Mouse (Mus musculus) ES-E14 (cell line): ENCODE results near the gene Ccr4. TPM values are rescaled to one million over a fixed set of nuclear protein-coding genes. Genes with fewer than 3 reads are reported as not detected.
A peak's percentile ranks its signal among the peaks of the same experiment; 100 is the strongest.

Source experiments
- DNase-seq: peaks from one replicate; pipeline ENCODE4 v3.0.0-alpha.2; 2013; ENCODE audit warnings: low read depth, low spot score
- H3K27ac ChIP-seq: 2 replicates; pipeline ENCODE4 v1.5.1; 2012; ENCODE audit warnings: low read depth, mild to moderate bottlenecking, low read length, moderate library complexity, mixed read lengths; ENCODE audit not compliant: poor library complexity, insufficient read depth, severe bottlenecking
- H3K36me3 ChIP-seq: 2 replicates; pipeline ENCODE4 v1.6.1; 2012; ENCODE audit warnings: mild to moderate bottlenecking, low read length, moderate library complexity, mixed read lengths; ENCODE audit not compliant: control insufficient read depth, poor library complexity, insufficient read depth, severe bottlenecking
- H3K4me1 ChIP-seq, 2 experiments: fragments of 150-350 bp in 1 of 2; sonication (generic) in 1 of 2; 2 replicates each; pipeline ENCODE4 v1.6.1; 2012; ENCODE audit warnings: low read length in 2 of 2, mild to moderate bottlenecking in 1 of 2, mixed read lengths in 1 of 2; ENCODE audit not compliant: control insufficient read depth in 2 of 2, insufficient read depth in 2 of 2, poor library complexity in 1 of 2
- H3K4me3 ChIP-seq, 2 experiments: fragments of 150-350 bp in 1 of 2; sonication (generic) in 1 of 2; 2 replicates each; pipeline ENCODE4 v1.5.1; 2012; ENCODE audit warnings: low read length in 2 of 2, low read depth in 1 of 2, mild to moderate bottlenecking in 1 of 2, mixed read lengths in 1 of 2; ENCODE audit not compliant: insufficient read depth in 1 of 2, poor library complexity in 1 of 2, severe bottlenecking in 1 of 2
- H3K9ac ChIP-seq: 2 replicates; pipeline ENCODE4 v1.6.1; 2012; ENCODE audit warnings: low read depth, mild to moderate bottlenecking, low read length, mixed read lengths; ENCODE audit not compliant: poor library complexity, insufficient read depth, severe bottlenecking
- H3K9me3 ChIP-seq: fragments of 150-350 bp; sonication (generic); 2 replicates; pipeline ENCODE4 v1.6.1; 2012; ENCODE audit warnings: low read depth, mild to moderate bottlenecking, low read length; ENCODE audit not compliant: control insufficient read depth, insufficient read depth
- CHD2 ChIP-seq: IDR thresholded peaks from 2 replicates; pipeline ENCODE4 v1.6.1; 2014; ENCODE audit warnings: mild to moderate bottlenecking, low read depth, low read length, inconsistent platforms
- HCFC1 ChIP-seq: IDR thresholded peaks from 2 replicates; pipeline ENCODE4 v1.6.1; 2012; ENCODE audit warnings: low read length, inconsistent platforms, borderline replicate concordance; ENCODE audit not compliant: insufficient read depth
- MAFK ChIP-seq: IDR thresholded peaks from 2 replicates; pipeline ENCODE4 v1.6.1; 2014; ENCODE audit warnings: mild to moderate bottlenecking, low read depth, low read length, inconsistent platforms; ENCODE audit not compliant: insufficient read depth
- ZC3H11A ChIP-seq: IDR thresholded peaks from 2 replicates; pipeline ENCODE4 v1.6.1; 2012; ENCODE audit warnings: low read depth, mild to moderate bottlenecking, inconsistent platforms, low read length, borderline replicate concordance
- ZNF384 ChIP-seq: IDR thresholded peaks from 2 replicates; pipeline ENCODE4 v1.6.1; 2012; ENCODE audit warnings: low read depth, low read length, inconsistent platforms
- in situ Hi-C, 2 experiments: fragments of 600-800 bp; cut with MboI; formaldehyde crosslinking; loops; one replicate each; pipeline ENCODE4 v1.15.1; 2025; ENCODE audit warnings: low sequenced_read_pairs in 2 of 2, inconsistent platforms in 1 of 2; ENCODE audit not compliant: unreplicated experiment in 2 of 2
- total RNA-seq: library from RNA; depleted of rRNA; stranded (reverse); fragments of 300-350 nt; gene quantifications from 2 replicates; pipeline ENCODE4 v1.2.3, GENCODE M21; 2012

Gene Ccr4
- total RNA-seq, 1 experiment: 1.4 TPM

DNA sequence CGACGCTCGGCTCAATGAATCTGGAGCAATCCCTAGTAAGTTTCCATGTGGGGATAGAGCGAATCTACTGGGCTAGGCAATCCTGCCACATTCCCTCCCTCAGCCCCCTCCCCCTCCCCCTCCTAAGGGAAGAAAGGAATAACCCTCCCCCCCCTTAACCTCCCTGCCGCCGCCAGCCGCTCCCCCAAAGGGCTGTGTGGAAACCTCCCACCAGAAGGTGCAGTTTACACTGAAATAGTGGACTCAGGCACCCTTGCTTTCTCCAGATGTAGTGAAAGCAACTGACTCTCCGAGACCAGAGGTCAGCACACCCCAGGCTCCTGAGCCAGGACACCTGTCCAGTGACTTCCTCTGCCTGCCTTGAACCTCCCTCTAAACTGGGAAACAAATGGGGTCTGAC is 21.9 kb upstream of the Ccr4 start:
- Histone ChIP-seq H3K27ac (peak overlapping the region; percentile 94), H3K4me3 (peak overlapping the region; percentile 55 to 64), H3K9me3 (no peaks in the 10 kb centered on the region), H3K4me1 (peaks cover 5 to 31% of the 10 kb centered on the region in 2 experiments), H3K36me3 (peaks cover 29% of the 10 kb centered on the region), H3K9ac (peak overlapping the region; percentile 54; the same call in 1 of the 2 replicates)
- no peak for DNase-seq
- no peak for TF ChIP-seq ZNF384
- no peak for TF ChIP-seq CHD2
- in situ Hi-C loops: no loop called here

DNA sequence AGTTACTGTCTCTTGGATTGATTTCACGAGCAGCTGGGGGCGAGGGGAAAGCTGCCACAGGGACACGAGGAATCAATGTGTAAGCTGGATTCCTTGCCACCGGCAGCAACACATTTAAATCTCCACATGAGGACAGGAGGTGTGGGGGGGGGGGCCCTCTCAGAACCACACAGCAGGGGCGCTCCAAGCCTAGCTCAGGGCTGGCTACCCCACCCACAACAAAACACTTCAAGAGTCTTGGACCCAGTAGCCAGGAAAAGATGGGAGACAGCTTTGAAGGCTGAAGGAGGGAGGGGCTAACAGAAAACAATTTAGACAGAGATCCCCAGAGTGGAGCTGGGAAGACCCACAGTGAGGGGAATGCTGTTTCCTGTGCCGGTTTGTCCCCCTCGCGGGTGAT is 21.2 kb upstream of the Ccr4 start:
- Histone ChIP-seq H3K9me3 (no peaks in the 10 kb centered on the region), H3K4me1 (peaks cover 5 to 28% of the 10 kb centered on the region in 2 experiments), H3K36me3 (peaks cover 31% of the 10 kb centered on the region), H3K9ac (peak overlapping the region; percentile 1; the same call in 1 of the 2 replicates), H3K4me3 (peak overlapping the region; percentile 22 to 64), H3K27ac (peak overlapping the region; percentile 94; the same call in 1 of the 2 replicates)
- in situ Hi-C loops: no loop called here
- DNase-seq: no peak
- TF ChIP-seq CHD2 (no peak), MAFK (no peak), ZNF384 (no peak), ZC3H11A (no peak), HCFC1 (no peak)

DNA sequence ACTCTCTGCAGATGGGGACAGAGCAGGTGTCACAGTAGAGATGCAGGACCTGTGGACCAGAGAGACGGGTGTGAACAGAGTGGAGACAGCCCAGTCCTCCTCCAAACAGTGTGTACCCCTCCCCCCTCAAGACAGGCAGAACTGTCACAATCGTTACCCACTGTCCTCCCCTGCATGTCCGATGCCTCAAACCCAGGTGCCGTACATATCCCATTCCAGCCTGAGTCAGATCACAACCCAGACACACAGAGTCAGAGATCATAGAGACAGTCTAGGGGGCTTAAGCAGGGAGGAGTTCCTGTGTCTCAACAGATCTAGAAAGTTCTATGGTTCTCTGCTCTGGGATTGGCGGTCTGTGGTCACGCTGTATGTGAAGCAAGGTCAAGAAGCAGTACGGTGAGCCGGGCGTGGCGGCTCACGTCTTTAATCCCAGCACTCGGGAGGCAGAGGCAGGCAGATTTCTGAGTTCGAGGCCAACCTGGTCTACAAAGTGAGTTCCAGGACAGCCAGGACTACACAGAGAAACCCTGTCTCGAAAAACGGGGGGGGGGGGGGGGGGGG is 20.4 kb upstream of the Ccr4 start:
- H3K27ac ChIP-seq: no peak overlapping the region; the same call in 1 of the 2 replicates
- in situ Hi-C loops: no loop called here

DNA sequence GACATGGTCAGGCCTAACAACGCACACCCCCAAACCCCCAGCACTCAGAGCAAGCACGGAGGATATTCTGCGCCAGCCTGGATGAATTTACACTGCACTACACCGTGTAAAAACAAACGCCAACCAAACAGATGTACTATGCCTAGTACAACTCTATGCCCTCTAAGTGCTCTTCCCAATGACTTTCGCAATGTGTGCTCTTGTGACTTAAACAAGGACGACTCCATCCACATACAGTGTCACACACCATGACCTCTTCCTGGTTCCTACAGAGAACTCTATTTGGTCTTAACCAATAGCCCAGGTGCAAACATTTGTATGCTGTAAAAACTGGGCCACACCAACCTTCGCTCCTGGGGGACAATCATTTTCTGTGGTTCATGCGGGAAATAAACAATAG is 17.8 kb upstream of the Ccr4 start:
- Histone ChIP-seq H3K4me1 (peaks cover 8 to 32% of the 10 kb centered on the region in 2 experiments), H3K27ac (no peak overlapping the region), H3K9ac (no peak overlapping the region), H3K36me3 (peaks cover 37% of the 10 kb centered on the region), H3K4me3 (no peak overlapping the region), H3K9me3 (no peaks in the 10 kb centered on the region)
- no peak for TF ChIP-seq MAFK
- no peak for TF ChIP-seq ZC3H11A
- no peak for TF ChIP-seq CHD2
- no peak for TF ChIP-seq HCFC1
- no peak for TF ChIP-seq ZNF384
- in situ Hi-C loops: no loop called here
- no peak for DNase-seq

More for the DNA sequence above, 20.4 kb upstream of the Ccr4 start:
- Histone ChIP-seq H3K4me1 (peaks cover 5 to 23% of the 10 kb centered on the region in 2 experiments), H3K9ac (no peak overlapping the region; the same call in 1 of the 2 replicates), H3K36me3 (peaks cover 31% of the 10 kb centered on the region), H3K9me3 (no peaks in the 10 kb centered on the region), H3K4me3 (peak overlapping the region in 1 of 2 experiments; percentile 64; a peak in 2 of 4 replicates)
- DNase-seq: no peak
- TF ChIP-seq ZNF384 (no peak), MAFK (no peak), HCFC1 (no peak), ZC3H11A (no peak), CHD2 (no peak)
